Mouse (Mus musculus) C2C12 (cell line): ENCODE results near the gene Srsf9.

Source experiments
- CTCF ChIP-seq: IDR thresholded peaks from one replicate; pipeline ENCODE4 v1.5.1; 2011; ENCODE audit not compliant: control insufficient read depth, insufficient read depth, insufficient read length
- MAX ChIP-seq: IDR thresholded peaks from one replicate; pipeline ENCODE4 v1.6.1; 2011; ENCODE audit warnings: mild to moderate bottlenecking, control low read depth

DNA sequence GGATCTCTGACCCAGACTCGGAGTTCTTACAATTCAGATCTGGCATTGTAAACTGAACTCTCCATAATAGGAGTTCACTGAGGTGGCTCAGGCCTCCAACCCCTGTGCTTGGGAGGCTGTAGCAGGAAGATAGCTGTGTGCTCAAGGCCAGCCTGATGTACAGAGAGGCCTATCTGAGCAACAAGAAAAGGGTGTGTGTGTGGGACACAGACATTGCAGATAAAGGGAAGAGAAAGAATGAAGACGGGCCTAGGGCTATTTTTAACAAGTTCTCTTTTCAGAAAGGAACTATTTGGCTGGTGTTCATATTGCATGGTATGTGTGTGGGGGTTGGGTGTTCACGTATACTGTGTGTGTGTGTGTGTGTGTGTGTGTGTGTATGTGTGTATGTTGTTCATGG is 6.6 kb downstream of the Srsf9 start:
- no peak for TF ChIP-seq MAX
- TF ChIP-seq CTCF: no peak
